Mouse (Mus musculus) adrenal gland, postnatal 10 days (tissue): ENCODE results near the gene Pde6b. TPM values are rescaled to one million over a fixed set of nuclear protein-coding genes. Genes with fewer than 3 reads are reported as not detected.
A peak's percentile ranks its signal among the peaks of the same experiment; 100 is the strongest.

Experiments used
- DNase-seq: peaks from one replicate; pipeline ENCODE4 v3.0.0; 2021; ENCODE audit warnings: mixed read lengths
- long read RNA-seq, 2 experiments: library from polyadenylated mRNA; stranded (forward); transcript quantifications; one replicate each; pipeline ENCODE4 v2.0.0; 2021
- total RNA-seq, 2 experiments: library from RNA; stranded (reverse); gene quantifications; 2 replicates each; pipeline ENCODE4 v1.2.3; 2021

Pde6b gene
- not detected for total RNA-seq
- long read RNA-seq, experiment 1, result 0 reads
- long read RNA-seq, experiment 2, result 0 reads

DNA sequence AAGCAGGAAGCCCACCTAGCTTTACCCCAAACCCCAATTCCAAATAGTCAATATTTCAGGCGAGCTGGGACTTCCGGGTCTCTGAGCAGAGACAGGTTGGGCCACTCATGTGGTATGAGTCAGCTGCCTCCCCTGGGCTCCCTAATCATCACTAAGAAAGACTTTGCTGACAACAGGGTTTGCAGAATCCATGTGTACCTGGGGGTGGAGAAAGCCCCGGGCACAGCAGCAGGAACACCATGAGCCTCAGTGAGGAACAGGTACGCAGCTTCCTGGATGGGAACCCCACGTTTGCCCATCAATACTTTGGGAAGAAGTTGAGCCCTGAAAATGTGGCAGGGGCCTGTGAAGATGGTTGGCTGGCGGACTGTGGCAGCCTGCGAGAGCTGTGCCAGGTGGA lies at the start of gene Pde6b:
Gene Pde6b, plus strand, starts transcription at position 191 of the 400 bp plus-strand sequence.
- no peak for DNase-seq

- DNase-seq, result no peak
Measured at GRCm38 (mm10) chr5:108343680-108344170, 44.5 kb upstream of the Pde6b start.

DNA sequence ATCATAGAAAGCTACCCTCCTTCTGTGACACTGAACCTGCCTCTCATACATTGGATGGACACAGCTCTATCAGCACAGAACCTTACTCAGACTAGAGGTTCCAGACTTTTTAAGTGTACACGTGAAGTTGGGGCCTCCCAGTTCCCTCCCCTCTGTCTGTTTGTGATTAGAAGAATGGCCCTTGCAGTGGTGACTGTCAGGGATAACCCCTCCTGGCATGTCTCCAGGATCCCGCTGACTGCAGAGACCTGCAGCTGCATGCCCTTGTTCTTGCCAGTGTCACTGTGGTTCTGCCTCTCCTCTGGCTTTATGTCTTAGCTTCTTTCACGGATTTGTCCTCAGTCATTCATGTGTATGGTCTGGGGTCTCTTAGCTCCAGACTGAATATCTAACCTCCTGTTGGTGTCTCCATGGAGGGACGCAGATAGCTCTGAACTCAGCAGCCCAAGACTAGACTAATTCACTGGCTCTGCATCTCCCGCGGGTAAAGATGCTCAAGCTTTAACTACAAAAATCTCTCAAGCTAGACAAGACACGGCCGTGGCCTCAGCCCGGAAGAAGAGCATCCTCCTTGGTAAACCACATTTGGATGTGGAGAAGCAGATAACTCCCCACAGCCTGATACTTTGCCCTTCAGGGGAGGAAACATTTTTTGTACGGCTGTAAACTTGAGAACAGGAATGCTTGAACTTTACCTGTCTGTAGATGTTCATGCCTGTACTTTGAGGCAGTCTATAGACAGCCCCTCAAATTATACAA lies 42.7 kb upstream of the Pde6b start:
- DNase-seq, result no peak

DNA sequence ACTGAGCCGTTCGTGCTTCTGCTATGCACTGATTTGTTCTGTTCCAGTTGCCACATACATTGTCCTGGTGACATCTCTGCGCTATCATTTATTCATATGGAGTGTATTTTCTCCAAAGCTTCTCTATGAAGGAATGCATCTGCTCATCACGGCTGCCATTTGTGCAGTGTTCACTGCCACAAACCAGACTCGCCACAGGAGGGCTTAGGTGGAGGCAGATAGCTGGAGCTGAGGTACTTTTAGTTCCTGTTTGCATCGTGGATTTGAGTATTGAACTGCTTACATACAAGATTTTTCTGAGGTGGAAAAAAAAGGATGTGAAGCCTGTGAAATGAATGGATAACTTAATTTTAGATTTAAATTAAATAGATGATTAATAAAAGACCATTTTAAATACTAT lies 40.3 kb upstream of the Pde6b start:
- no peak for DNase-seq

- no peak for DNase-seq
Measured at GRCm38 (mm10) chr5:108349511-108350148, 38.6 kb upstream of the Pde6b start.

DNA sequence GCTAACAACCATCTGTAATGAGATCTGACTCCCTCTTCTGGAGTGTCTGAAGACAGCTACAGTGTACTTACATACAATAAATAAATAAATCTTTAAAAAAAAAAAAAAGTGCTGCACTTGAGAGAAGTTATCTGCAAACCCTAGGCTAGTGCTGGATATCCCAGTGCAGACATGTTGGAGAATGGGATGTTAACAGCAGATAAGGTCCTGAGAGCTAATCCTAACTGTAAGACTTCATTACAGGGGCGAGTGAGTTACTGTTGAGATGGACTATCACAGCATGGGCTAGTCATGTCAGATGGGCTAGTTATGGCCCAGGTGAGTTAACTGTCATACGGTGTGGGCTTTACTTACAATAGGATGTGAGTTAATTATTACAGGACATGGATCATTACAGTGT lies 34.1 kb upstream of the Pde6b start:
- DNase-seq, result no peak

- DNase-seq, result no peak
Measured at GRCm38 (mm10) chr5:108357862-108358261, 30.3 kb upstream of the Pde6b start.

GRCm38 (mm10) chr5:108359491-108359890 lies 28.7 kb upstream of the Pde6b start:
- no peak for DNase-seq

DNA sequence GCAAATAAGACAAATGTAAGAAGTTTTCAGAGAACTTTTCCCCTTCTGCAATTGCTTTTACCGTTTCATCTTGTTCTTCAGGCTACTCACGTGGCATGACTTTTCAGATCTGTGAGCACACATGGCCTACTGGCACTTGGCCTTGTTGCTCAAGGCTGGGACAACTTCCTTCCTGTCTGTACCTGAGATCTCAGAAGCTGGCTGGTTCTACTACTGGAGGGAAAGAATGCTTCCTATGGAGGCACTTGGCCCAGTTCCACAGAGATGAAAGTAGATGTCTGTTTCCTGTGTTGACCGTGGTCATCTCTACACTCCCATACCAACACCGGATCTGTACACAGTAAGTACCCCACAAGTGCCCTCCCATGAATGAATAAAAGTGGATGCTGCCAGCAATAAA lies 28.0 kb upstream of the Pde6b start:
- no peak for DNase-seq

DNA sequence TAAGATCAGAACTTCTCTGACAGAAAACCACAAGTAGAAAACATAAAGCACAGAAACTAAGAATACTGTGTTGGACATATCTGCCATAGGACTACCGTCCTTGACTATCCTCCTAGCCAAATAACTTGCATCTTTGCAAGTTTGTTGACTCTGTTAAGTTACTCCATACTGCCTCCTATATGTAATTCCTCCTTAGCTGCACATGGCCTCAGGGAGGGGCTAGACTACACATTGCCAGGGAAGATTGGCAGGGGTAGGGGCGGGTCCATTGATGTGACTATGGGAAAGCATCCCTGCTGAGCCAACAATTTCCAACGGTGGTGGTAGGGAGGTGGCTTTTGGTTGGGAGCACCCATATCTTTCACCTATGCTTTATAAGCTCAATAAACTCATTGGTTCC lies 25.9 kb upstream of the Pde6b start:
- no peak for DNase-seq

- no peak for DNase-seq
Measured at GRCm38 (mm10) chr5:108366328-108366983, 21.7 kb upstream of the Pde6b start.

GRCm38 (mm10) chr5:108366984-108367841 lies 21.0 kb upstream of the Pde6b start:
- DNase-seq, result peak; percentile 56

- peak; percentile 8 for DNase-seq
Measured at GRCm38 (mm10) chr5:108367871-108368332, 20.3 kb upstream of the Pde6b start, which contains the start of gene Gm42517. Gm42517 (minus strand) TSS chr5:108367922.

- no peak for DNase-seq
Measured at GRCm38 (mm10) chr5:108368446-108368845, 19.7 kb upstream of the Pde6b start.

- DNase-seq, result peak; percentile 55
Measured at GRCm38 (mm10) chr5:108368851-108369621, 19.2 kb upstream of the Pde6b start.

DNA sequence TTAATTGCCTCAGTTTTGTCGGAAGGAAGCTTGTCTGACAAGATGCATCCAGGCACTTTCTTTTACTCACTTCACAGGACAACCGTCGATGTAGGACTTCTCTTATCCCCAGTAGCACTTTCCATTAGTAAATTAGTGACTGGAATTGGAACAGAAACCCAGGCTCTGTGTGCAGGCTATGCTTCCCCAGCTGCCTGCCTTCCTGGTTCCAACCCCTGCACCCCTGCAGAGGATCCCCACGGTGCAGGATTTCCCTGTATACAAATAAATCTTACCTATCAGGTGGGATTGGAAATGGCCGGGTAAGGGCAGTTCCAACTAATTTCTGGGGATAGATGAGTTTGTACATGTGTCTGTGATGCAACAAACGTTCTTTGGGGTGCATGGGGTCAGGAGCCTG lies 18.2 kb upstream of the Pde6b start:
- no peak for DNase-seq

GRCm38 (mm10) chr5:108374079-108374478 lies 14.1 kb upstream of the Pde6b start:
- no peak for DNase-seq

DNA sequence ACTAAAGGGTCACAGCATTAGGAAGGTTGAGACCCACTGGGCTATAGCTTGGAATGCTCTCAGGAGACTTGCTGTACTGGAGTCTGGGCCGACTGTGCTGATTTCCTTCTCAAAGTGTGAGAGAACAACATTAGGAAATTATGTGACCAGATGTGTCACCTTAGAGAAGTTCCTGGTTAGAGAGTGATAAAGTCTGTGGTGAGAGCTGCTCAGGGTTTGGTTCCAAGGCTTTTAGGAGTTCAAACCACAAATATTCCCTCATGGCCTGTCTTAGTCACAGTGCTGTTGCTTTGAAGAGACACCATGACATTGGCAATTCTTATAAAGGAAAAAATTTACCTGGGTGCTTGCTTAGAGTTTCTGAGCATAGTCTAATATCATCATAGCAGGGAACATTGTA lies 12.1 kb upstream of the Pde6b start:
- DNase-seq, result no peak

DNA sequence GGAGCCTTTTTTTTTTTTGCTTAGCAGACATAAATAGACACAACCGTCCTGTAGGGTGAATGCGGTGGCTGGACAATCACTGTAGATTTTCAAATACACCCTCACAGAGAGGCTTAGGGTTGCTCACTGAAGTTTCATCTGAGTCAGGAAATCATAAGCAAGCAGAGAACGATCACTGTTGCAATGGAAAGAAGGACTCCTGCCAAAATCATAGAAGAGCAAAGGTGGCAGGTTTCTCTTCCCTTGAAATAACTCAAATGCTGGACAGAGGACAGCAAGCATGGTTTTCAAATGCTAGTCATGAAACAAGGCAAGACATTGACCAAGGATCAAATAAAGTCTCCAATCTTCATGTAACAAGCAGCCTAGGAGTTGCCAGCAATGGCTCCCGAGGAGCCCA lies 9.8 kb upstream of the Pde6b start:
- no peak for DNase-seq

DNA sequence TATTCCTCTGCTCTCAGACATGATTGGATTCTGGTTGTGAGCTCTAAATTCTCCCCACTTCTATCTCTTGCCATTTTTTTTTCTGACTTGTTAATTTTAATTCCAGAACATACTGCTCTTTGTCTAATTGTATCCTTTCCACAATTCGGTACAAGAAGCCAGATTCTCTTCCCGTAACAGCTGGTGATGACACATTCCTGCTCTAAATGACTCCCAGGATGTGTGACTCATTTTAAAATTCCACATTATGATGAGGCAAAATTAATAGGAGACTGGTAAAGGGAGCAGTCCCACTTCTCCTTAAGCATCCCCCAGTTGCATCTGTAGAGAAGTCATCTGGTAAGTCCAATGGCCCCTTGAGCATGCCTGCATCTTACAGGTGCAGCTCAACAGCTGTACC lies 2.6 kb upstream of the Pde6b start:
- no peak for DNase-seq

DNA sequence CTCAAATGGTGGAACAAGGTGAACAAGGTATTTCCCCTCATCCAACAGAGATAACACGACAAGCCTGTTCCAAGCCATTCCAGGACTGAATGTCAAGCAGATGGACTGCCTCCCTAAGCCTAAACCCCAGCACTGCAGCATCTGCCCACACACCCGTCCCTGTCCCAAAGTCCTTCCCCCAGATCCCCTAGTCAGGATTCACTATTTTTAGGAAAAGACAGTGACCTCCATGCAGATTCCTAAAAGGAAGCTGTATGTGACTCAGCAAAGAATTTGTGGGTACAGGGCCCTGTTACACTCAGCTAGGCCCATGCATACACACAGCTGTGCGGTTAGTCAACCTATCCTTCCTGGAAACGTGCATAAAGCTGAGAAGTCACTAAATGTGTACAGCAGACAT lies 1.7 kb upstream of the Pde6b start:
- no peak for DNase-seq
